Mouse (Mus musculus): ENCODE results near the gene Ext2. TPM values are rescaled to one million over a fixed set of nuclear protein-coding genes. Genes with fewer than 3 reads are reported as not detected.

Ext2 gene
- polyA plus RNA-seq, 1 experiment from 2014 or later: 93.6 TPM

- Histone ChIP-seq H3K27me3 (ENCODE audit: control insufficient read depth, insufficient read depth, low read length) (no peaks in the 10 kb centered on the region), H3K4me2 (ENCODE audit: low read depth, low read length) (no peak overlapping the region), H3K4me1 (ENCODE audit: control insufficient read depth, insufficient read depth, low read length) (no peaks in the 10 kb centered on the region), H3K9me3 (replicated peaks; ENCODE audit: control insufficient read depth, low read length) (no peaks in the 10 kb centered on the region), H3K9ac (ENCODE audit: low read length) (no peak overlapping the region), H3K36me3 (ENCODE audit: control insufficient read depth, insufficient read depth, low read length) (peaks cover 11% of the 10 kb centered on the region; the same call in 1 of the 2 replicates), H3K27ac (ENCODE audit: low read length) (no peak overlapping the region), H3K4me3 (replicated peaks; ENCODE audit: low read length) (no peak overlapping the region)
- no peak; the same call in 1 of the 2 replicates for ATAC-seq (ENCODE audit: insufficient read depth, low FRiP score)
- WGBS: 71% methylated on average over 19 of the region's 19 CpGs
Measured at GRCm38 (mm10) chr2:93797162-93797795, 25.1 kb downstream of the Ext2 start.

GRCm38 (mm10) chr2:93794375-93794774, 28.0 kb downstream of the Ext2 start:
- Histone ChIP-seq H3K4me1 (ENCODE audit: control insufficient read depth, insufficient read depth, low read length) (peaks cover 9% of the 10 kb centered on the region; the same call in 1 of the 2 replicates), H3K9me3 (replicated peaks; ENCODE audit: control insufficient read depth, low read length) (no peaks in the 10 kb centered on the region), H3K27me3 (ENCODE audit: control insufficient read depth, insufficient read depth, low read length) (no peaks in the 10 kb centered on the region), H3K27ac (ENCODE audit: low read length) (no peak overlapping the region), H3K36me3 (ENCODE audit: control insufficient read depth, insufficient read depth, low read length) (peaks cover 11% of the 10 kb centered on the region), H3K4me3 (replicated peaks; ENCODE audit: low read length) (no peak overlapping the region), H3K4me2 (ENCODE audit: low read depth, low read length) (no peak overlapping the region), H3K9ac (ENCODE audit: low read length) (no peak overlapping the region)
- ATAC-seq (ENCODE audit: insufficient read depth, low FRiP score): no peak
- WGBS: 88% methylated on average over 5 of the region's 5 CpGs

DNA sequence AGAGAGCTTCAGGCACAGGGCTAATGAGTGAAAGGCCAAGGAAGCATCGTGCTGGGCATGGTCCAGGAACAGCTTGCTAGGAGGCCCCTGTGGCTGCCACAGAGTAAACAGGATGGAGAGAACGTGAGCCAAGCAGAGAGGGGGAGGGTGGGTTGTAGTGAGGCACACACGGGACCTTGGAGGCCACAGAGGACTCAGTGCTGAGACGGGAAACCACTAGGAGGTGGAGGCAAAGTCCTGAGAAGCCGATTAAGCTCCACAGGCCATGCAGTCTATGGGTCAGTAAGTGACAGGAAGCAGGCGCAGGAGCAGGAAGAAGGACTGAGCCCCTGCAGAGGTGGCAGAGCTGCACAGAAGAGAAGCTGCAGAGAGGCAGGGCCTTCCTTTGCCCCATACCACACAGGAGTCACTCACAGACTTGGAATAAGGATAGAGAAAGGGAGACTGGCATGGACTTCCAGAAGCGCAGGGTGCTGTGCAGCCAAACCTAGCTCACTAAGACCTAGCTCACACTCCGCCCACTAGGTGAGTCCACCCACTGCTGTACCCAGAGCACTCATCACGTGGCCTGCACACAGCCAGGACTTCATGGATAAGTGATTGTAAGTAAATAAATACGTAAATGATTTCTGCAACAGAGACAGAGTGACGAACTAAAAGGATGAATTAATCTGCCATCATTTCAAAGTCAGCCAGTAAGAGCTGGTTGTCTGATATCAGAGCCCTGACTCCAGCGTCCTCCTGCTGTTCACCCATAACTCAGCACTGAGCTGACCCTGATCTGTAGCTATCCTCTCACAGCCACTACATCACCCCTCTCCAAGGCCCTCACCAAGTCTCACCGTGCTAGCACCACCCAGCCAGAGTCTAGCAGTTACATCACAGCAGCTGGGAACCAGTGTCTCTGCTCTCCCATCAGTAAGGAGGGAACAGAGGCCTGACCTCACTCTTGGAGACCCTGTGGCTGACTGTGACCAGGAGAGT, 30.6 kb downstream of the Ext2 start:
- peaks cover 11% of the 10 kb centered on the region for H3K36me3 ChIP-seq (ENCODE audit: control insufficient read depth, insufficient read depth, low read length)
- WGBS: 40% methylated on average over 13 of the region's 13 CpGs
- peak; percentile 92 for ATAC-seq (ENCODE audit: insufficient read depth, low FRiP score)
- H3K27ac ChIP-seq (ENCODE audit: low read length): peak overlapping the region; percentile 65
- H3K4me1 ChIP-seq (ENCODE audit: control insufficient read depth, insufficient read depth, low read length): peaks cover 9% of the 10 kb centered on the region; the same call in 1 of the 2 replicates
- H3K4me2 ChIP-seq (ENCODE audit: low read depth, low read length): no peak overlapping the region
- no peaks in the 10 kb centered on the region for H3K27me3 ChIP-seq (ENCODE audit: control insufficient read depth, insufficient read depth, low read length)
- no peak overlapping the region for H3K4me3 ChIP-seq (replicated peaks; ENCODE audit: low read length)
- H3K9me3 ChIP-seq (replicated peaks; ENCODE audit: control insufficient read depth, low read length): no peaks in the 10 kb centered on the region
- H3K9ac ChIP-seq (ENCODE audit: low read length): peak overlapping the region; percentile 8; the same call in 1 of the 2 replicates

- no peak overlapping the region for H3K4me2 ChIP-seq (ENCODE audit: low read depth, low read length)
- no peaks in the 10 kb centered on the region for H3K27me3 ChIP-seq (ENCODE audit: control insufficient read depth, insufficient read depth, low read length)
- peaks cover 11% of the 10 kb centered on the region for H3K36me3 ChIP-seq (ENCODE audit: control insufficient read depth, insufficient read depth, low read length)
- no peaks in the 10 kb centered on the region for H3K9me3 ChIP-seq (replicated peaks; ENCODE audit: control insufficient read depth, low read length)
- H3K9ac ChIP-seq (ENCODE audit: low read length): no peak overlapping the region
- 0 out of 2 replicates have a peak overlapping the region, but pooled peaks have one; percentile 65 for H3K27ac ChIP-seq (ENCODE audit: low read length)
- peaks cover 9% of the 10 kb centered on the region; the same call in 1 of the 2 replicates for H3K4me1 ChIP-seq (ENCODE audit: control insufficient read depth, insufficient read depth, low read length)
- no peak for ATAC-seq (ENCODE audit: insufficient read depth, low FRiP score)
- WGBS: 83% methylated on average over 4 of the region's 4 CpGs
- no peak overlapping the region for H3K4me3 ChIP-seq (replicated peaks; ENCODE audit: low read length)
Measured at GRCm38 (mm10) chr2:93790798-93791345, 31.5 kb downstream of the Ext2 start.

DNA sequence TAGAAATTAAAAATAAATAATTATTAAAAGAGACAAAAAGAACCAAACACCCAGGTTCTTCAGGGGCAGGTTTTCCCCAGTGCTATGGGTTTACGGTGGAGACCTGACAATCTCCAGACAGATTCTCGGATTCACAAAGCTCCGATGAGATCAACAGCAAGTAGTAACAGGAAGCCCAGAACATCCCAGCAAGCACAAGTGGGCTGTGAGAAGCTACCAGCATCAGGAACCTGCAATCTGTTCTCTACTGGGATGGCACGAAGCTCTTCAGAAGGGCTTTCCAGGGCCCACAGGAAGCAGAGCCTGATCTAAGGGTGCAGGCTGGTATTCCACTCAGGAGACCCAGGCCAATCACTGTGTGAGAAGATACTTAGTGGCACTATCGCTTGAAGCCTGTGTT, 33.8 kb downstream of the Ext2 start:
- H3K4me2 ChIP-seq (ENCODE audit: low read depth, low read length): no peak overlapping the region
- ATAC-seq (ENCODE audit: insufficient read depth, low FRiP score): no peak
- no peak overlapping the region for H3K4me3 ChIP-seq (replicated peaks; ENCODE audit: low read length)
- H3K9me3 ChIP-seq (replicated peaks; ENCODE audit: control insufficient read depth, low read length): no peaks in the 10 kb centered on the region
- peaks cover 9% of the 10 kb centered on the region; the same call in 1 of the 2 replicates for H3K4me1 ChIP-seq (ENCODE audit: control insufficient read depth, insufficient read depth, low read length)
- no peak overlapping the region for H3K27ac ChIP-seq (ENCODE audit: low read length)
- H3K36me3 ChIP-seq (ENCODE audit: control insufficient read depth, insufficient read depth, low read length): no peaks in the 10 kb centered on the region; the same call in 1 of the 2 replicates
- no peaks in the 10 kb centered on the region for H3K27me3 ChIP-seq (ENCODE audit: control insufficient read depth, insufficient read depth, low read length)
- H3K9ac ChIP-seq (ENCODE audit: low read length): no peak overlapping the region
- WGBS: 83% methylated on average over 5 of the region's 5 CpGs

GRCm38 (mm10) chr2:93786175-93786574, 36.2 kb downstream of the Ext2 start:
- no peaks in the 10 kb centered on the region for H3K27me3 ChIP-seq (ENCODE audit: control insufficient read depth, insufficient read depth, low read length)
- no peak overlapping the region for H3K9ac ChIP-seq (ENCODE audit: low read length)
- H3K4me2 ChIP-seq (ENCODE audit: low read depth, low read length): no peak overlapping the region
- H3K27ac ChIP-seq (ENCODE audit: low read length): no peak overlapping the region
- 55% methylated on average over 4 of the region's 4 CpGs for WGBS
- H3K4me3 ChIP-seq (replicated peaks; ENCODE audit: low read length): no peak overlapping the region
- no peaks in the 10 kb centered on the region for H3K4me1 ChIP-seq (ENCODE audit: control insufficient read depth, insufficient read depth, low read length)
- H3K36me3 ChIP-seq (ENCODE audit: control insufficient read depth, insufficient read depth, low read length): no peaks in the 10 kb centered on the region; the same call in 1 of the 2 replicates
- peak; percentile 31; the same call in 1 of the 2 replicates for ATAC-seq (ENCODE audit: insufficient read depth, low FRiP score)
- H3K9me3 ChIP-seq (replicated peaks; ENCODE audit: control insufficient read depth, low read length): no peaks in the 10 kb centered on the region

GRCm38 (mm10) chr2:93785432-93785798, 37.0 kb downstream of the Ext2 start:
- WGBS: 58% methylated on average over 2 of the region's 2 CpGs
- Histone ChIP-seq H3K27ac (ENCODE audit: low read length) (no peak overlapping the region), H3K9me3 (replicated peaks; ENCODE audit: control insufficient read depth, low read length) (no peaks in the 10 kb centered on the region), H3K4me2 (ENCODE audit: low read depth, low read length) (no peak overlapping the region), H3K4me1 (ENCODE audit: control insufficient read depth, insufficient read depth, low read length) (no peaks in the 10 kb centered on the region), H3K27me3 (ENCODE audit: control insufficient read depth, insufficient read depth, low read length) (no peaks in the 10 kb centered on the region), H3K9ac (ENCODE audit: low read length) (no peak overlapping the region), H3K36me3 (ENCODE audit: control insufficient read depth, insufficient read depth, low read length) (no peaks in the 10 kb centered on the region; the same call in 1 of the 2 replicates), H3K4me3 (replicated peaks; ENCODE audit: low read length) (no peak overlapping the region)
- ATAC-seq (ENCODE audit: insufficient read depth, low FRiP score): no peak

DNA sequence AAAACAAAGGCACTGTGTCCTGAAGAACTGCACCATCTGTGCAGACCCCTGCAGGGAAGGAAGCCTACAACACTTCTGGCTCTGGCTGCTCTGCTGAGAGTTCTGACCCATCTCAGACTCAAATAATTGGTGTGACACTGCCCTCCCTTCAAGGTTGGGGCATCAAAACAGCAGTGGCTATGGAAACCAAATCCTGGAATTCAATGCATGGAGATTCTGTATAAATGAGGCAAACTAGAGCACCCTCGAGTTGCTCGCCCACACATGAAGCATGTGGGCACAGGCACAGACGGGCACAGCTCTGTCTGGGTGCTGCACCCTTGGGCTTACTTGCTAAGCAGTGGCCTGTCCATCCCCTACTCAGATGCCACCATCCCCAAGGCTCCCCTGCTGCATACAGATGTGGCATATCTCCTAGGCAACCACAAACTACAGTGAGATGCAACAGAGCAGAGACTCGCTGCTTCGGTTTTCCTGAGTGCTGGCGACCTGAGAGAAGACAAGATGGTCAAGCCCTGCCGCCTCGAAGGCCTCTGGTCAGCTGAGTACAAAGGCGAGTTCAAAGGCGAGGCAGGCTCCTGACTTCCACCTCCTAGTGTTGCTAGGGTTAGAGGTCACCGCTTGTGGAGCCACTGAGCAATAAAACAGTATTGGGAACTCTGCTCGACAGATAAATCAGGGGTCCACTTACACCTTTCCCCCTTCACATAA, 37.5 kb downstream of the Ext2 start:
- Histone ChIP-seq H3K27me3 (ENCODE audit: control insufficient read depth, insufficient read depth, low read length) (no peaks in the 10 kb centered on the region), H3K4me3 (replicated peaks; ENCODE audit: low read length) (no peak overlapping the region), H3K9ac (ENCODE audit: low read length) (no peak overlapping the region), H3K36me3 (ENCODE audit: control insufficient read depth, insufficient read depth, low read length) (no peaks in the 10 kb centered on the region; the same call in 1 of the 2 replicates), H3K4me2 (ENCODE audit: low read depth, low read length) (no peak overlapping the region), H3K4me1 (ENCODE audit: control insufficient read depth, insufficient read depth, low read length) (peaks cover 3% of the 10 kb centered on the region; the same call in 1 of the 2 replicates), H3K9me3 (replicated peaks; ENCODE audit: control insufficient read depth, low read length) (no peaks in the 10 kb centered on the region), H3K27ac (ENCODE audit: low read length) (no peak overlapping the region)
- 53% methylated on average over 12 of the region's 12 CpGs for WGBS
- ATAC-seq (ENCODE audit: insufficient read depth, low FRiP score): no peak

Measured in stomach, embryonic 16.5 days (tissue).